Mouse (Mus musculus) splenic B cell, adult 2 months (primary cell): ENCODE data around the gene Wnk2.

Experiments used
- DNase-seq: peaks from one replicate; pipeline ENCODE4 v3.0.0-alpha.2; 2011; ENCODE audit warnings: low read depth, low spot score
- H3K27me3 ChIP-seq: 2 replicates; pipeline ENCODE4 v1.6.1; 2012; ENCODE audit warnings: mild to moderate bottlenecking, low read length, moderate library complexity, mixed read lengths; ENCODE audit not compliant: control insufficient read depth, poor library complexity, insufficient read depth, severe bottlenecking
- H3K36me3 ChIP-seq: 2 replicates; pipeline ENCODE4 v1.6.1; 2012; ENCODE audit warnings: mild to moderate bottlenecking, low read length, moderate library complexity, mixed read lengths; ENCODE audit not compliant: control insufficient read depth, poor library complexity, insufficient read depth, severe bottlenecking

Gene Wnk2

GRCm38 (mm10) chr13:49134491-49134890 lies 13.3 kb downstream of the Wnk2 start:
- no peak for DNase-seq
- H3K36me3 ChIP-seq: no peaks in the 10 kb centered on the region
- H3K27me3 ChIP-seq: no peaks in the 10 kb centered on the region

DNA sequence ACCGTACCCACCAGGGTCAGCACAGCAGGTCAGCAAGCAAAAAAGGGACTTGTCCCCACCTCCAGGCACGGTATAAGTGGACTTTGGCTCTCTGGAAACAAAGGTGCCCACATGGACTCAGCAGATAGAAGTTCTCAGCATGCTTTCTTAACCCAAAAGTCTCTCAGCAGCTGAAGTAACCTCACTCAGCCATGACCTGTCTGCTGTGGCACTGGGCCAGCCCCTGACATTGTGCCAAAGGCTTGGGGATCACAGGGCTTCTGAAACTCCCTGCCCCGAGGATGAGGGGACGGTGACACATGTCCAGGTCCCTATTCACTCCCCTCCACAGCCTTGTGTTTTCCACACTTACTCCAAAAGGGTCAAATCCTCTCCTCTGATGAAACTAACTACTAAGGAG lies 14.7 kb downstream of the Wnk2 start:
- Histone ChIP-seq H3K36me3 (no peaks in the 10 kb centered on the region), H3K27me3 (no peaks in the 10 kb centered on the region)
- no peak for DNase-seq

GRCm38 (mm10) chr13:49131946-49132687 lies 15.7 kb downstream of the Wnk2 start:
- Histone ChIP-seq H3K27me3 (no peaks in the 10 kb centered on the region), H3K36me3 (no peaks in the 10 kb centered on the region)
- no peak for DNase-seq

DNA sequence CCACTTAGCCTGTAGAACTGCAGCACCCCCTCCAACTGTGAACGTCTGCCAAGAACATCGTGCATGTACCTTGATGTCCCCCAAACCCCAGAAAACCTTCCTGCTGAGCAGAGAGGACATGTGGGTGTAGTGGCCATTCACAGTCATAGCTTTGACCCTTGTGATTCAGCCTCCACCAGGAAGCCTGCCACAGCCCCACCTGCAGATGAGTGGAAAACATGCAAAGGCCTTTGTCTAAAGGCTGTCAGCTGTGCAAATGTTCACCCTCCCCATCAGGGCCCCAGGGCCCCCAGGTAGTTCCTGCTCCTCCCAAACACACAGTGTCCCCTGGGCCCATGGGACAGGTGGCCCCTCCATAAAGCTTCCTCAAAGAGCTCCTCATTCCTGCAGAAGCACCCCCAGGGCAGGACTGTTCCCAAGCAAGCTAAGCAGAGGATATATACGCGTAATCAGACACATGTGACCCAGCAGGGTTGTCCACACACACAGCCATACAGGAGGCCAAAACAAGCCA lies 16.4 kb downstream of the Wnk2 start:
- no peaks in the 10 kb centered on the region for H3K27me3 ChIP-seq
- no peak for DNase-seq
- no peaks in the 10 kb centered on the region for H3K36me3 ChIP-seq

- DNase-seq: no peak
- Histone ChIP-seq H3K36me3 (no peaks in the 10 kb centered on the region), H3K27me3 (no peaks in the 10 kb centered on the region)
Observed at GRCm38 (mm10) chr13:49129845-49130244, 18.0 kb downstream of the Wnk2 start.

DNA sequence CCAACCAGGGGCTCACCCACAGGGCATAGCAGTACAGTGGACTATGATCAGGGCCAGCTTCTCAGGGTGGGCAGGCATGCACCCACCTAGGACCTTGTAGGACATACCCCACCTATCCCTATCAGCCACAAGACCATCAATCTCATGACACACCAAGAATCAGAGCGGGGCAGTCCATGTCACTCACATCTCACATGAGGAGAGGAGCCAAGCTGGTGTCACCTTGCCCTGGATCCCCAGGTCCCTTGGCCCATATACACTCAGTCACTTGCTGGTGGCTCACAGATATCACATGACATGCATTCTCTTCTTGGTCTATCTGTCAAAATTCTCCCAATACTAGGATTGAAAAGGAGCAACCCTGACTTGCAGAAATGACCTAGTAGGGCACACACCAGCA lies 18.7 kb downstream of the Wnk2 start:
- Histone ChIP-seq H3K36me3 (no peaks in the 10 kb centered on the region), H3K27me3 (no peaks in the 10 kb centered on the region)
- no peak for DNase-seq

- Histone ChIP-seq H3K27me3 (no peaks in the 10 kb centered on the region), H3K36me3 (no peaks in the 10 kb centered on the region)
- DNase-seq: no peak
Observed at GRCm38 (mm10) chr13:49127844-49128631, 19.8 kb downstream of the Wnk2 start.

DNA sequence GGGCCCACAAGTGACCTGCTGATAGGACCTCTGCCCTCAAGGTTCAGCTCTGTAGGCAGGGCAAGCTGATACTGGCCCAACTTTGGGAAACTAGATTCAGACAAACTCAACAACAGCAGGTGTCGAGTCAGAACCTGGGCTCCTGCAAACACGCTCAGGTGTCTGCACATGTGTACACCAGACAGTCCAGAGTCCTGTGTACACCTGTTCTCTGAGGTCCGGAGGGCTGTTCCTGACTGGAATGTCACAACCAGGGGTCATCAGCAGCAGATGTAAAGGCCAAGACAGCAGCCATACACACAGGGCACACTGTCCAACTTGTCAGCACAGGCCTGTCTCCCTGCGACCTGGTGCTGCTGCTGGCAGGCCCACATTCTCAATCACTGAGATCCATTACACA lies 25.7 kb downstream of the Wnk2 start:
- no peak for DNase-seq
- Histone ChIP-seq H3K27me3 (no peaks in the 10 kb centered on the region), H3K36me3 (no peaks in the 10 kb centered on the region)

DNA sequence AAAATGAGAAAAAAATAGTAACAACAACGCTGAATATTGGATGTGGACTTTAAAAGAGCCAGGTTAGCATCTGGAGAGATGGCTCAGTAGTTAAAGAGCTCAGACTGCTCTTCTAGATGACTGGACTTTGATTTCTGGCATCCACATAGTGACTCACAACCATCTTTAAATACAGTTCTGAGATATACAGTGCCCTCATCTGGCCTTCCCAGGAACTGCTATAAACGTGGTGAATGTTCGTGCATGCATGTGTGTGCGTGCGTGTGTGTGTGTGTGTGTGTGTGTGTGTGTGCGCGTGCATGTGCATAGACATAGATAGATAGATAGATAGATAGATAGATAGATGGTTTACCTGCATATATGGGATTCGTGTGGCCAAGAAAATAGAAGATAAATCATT lies 30.3 kb downstream of the Wnk2 start:
- H3K27me3 ChIP-seq: no peaks in the 10 kb centered on the region
- no peaks in the 10 kb centered on the region for H3K36me3 ChIP-seq
- DNase-seq: peak; percentile 19

DNA sequence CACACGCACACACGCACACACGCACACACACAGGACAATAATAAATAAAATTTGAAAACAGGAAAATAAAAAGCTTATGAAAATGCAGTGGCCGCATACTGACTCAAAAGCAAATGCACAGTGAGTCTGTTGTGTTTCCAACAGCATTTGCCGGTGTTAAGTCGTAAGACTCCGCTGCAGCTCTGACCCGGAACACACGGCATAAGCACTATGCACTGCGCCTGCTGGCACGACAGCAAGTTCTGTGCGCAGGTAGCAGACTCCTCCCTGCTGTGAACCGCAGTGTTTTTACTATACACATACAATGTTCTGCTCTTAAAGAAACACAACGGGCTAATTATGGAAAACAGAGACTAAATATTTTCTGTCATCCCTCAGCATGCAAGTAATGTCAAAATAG lies 32.9 kb downstream of the Wnk2 start:
- no peaks in the 10 kb centered on the region for H3K36me3 ChIP-seq
- no peak for DNase-seq

GRCm38 (mm10) chr13:49114116-49114515 lies 33.7 kb downstream of the Wnk2 start:
- no peaks in the 10 kb centered on the region for H3K36me3 ChIP-seq
- H3K27me3 ChIP-seq: no peaks in the 10 kb centered on the region
- DNase-seq: no peak

More for the DNA sequence above, 32.9 kb downstream of the Wnk2 start:
- no peaks in the 10 kb centered on the region for H3K27me3 ChIP-seq

- Histone ChIP-seq H3K27me3 (no peaks in the 10 kb centered on the region), H3K36me3 (no peaks in the 10 kb centered on the region)
- DNase-seq: no peak
Observed at GRCm38 (mm10) chr13:49113345-49113744, 34.5 kb downstream of the Wnk2 start.

DNA sequence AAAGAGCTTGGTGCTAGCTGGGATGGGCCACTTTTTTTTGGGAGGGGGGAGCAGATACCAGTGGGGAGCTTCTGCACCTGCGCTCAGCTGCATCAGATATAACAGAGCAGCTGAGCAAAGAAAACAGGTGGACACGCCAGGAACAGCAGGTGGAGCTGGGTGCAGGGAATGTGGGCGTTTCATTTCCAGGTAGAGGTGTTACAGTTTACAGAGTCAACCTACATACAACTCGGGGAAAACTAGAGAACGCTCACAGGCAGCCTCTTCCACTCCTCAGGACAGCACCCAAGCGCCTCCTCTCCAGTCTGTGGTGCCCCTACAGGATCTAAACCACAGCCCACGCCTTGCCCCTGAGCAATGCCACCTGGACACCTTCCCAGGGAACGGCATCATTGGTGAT lies 35.2 kb downstream of the Wnk2 start:
- Histone ChIP-seq H3K27me3 (no peaks in the 10 kb centered on the region), H3K36me3 (no peaks in the 10 kb centered on the region)
- DNase-seq: no peak

DNA sequence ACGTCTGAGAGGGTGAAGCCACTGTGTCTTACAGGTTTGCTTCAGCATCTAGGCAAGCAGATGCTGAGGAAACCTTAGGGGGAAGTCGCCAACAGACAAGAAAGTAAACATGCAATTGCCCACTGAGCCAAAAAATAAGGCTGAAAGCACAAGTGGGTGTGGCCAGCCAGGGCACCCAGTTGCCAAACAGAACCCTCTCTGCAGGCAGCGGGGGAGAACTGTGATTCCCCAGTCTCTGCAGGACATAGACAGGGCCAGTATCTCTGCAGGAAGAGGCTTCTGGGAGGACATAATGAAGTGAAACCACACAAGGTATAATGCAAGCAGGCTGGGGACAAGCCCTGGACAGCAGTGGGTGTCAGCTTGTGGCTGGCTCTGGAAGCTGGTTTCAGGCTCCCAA lies 38.1 kb downstream of the Wnk2 start:
- no peaks in the 10 kb centered on the region for H3K36me3 ChIP-seq
- no peaks in the 10 kb centered on the region for H3K27me3 ChIP-seq
- no peak for DNase-seq

DNA sequence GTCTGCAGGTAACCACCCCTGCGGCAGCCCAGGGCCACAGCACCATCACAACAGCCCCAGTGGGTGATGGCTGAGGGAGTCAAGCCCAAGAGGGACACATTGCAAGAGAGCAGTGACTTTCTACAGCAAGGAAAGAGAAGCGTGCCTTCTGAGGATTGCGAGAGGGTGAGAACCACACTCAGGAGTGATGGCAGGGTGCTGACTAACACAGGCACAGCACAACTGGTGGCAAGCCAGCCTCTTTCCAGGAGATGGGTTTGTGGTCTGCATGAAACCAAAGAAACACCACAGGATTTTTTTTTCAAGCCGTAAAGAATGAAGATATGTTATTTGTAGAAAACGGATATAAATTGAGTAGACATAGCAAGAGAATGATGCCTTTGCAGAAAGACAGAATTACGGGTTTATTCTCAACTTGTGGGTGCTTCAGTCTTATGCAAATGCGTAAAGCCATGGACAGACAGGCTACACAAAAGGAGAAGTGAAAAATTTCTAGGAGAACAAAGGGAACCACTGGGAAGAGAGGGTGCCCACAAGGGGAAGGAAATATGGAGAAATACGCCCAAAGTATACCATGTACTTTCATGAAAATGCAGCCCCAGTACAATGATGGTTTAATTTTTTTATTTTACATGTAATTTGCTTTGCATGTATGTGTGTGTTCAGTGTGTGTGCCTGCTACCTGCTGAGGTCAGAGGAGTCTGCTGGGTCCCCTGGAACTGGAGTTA lies 39.5 kb downstream of the Wnk2 start:
- DNase-seq: no peak
- Histone ChIP-seq H3K27me3 (no peaks in the 10 kb centered on the region), H3K36me3 (no peaks in the 10 kb centered on the region)
